ENCODE assay signal across 8 mouse cellular contexts in the genomic region with DNA sequence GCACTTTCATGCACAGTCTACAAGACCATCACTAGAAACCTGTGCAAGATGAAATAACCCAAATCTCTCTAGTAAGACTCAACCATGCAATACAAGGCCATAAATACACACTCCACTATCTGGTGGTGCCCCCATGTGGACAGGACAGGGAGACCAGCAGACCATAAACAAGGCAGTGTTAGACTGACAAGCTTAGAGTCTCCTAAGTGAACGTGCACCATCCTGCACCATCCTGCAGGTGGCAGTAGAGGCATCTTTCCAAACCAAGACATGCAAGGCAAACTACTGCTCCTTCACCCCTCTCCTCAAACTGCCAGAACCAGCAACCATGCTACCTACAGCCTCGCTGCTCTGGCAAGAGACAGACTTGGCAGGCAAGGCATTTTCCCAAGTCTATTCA. TPM values are rescaled to one million over a fixed set of nuclear protein-coding genes. Genes with fewer than 3 reads are reported as not detected.
DNase-seq lines count a peak whose midpoint lies in the region; ATAC-seq lines count a peak whose summit lies in the region.

No protein-coding gene starts in this region.

- no peak overlapping the region for H3K27ac ChIP-seq in hindbrain, embryonic 13.5 days

- DNase-seq in MN1 (ENCODE audit: low spot score) = peak; percentile 95
- DNase-seq in cerebellum, adult 8-10 months = peak; percentile 84
- DNase-seq in layer of hippocampus, postnatal 14 days (ENCODE audit: low spot score in 2 of 2) = peak; percentile 81 to 89
- peak; percentile 84 for DNase-seq in lung, postnatal 25 days (ENCODE audit: low spot score)
- DNase-seq in retina, postnatal 1 day = peak; percentile 92
- peak; percentile 45 to 59 for DNase-seq in urinary bladder, adult 18-20 months (ENCODE audit: low spot score in 2 of 2)

- no peaks in the 10 kb centered on the region for H3K27me3 ChIP-seq in hindbrain, embryonic 13.5 days

- WGBS in hindbrain, embryonic 13.5 days = 22% methylated on average over 2 of the region's 2 CpGs

- no peak overlapping the region for H3K4me3 ChIP-seq in hindbrain, embryonic 13.5 days

- no peak overlapping the region for H3K4me2 ChIP-seq in hindbrain, embryonic 13.5 days

- H3K9ac ChIP-seq in hindbrain, embryonic 13.5 days = no peak overlapping the region

- peak; percentile 94 for ATAC-seq in frontal cortex, adult (ENCODE audit: low TSS enrichment)
- ATAC-seq in hindbrain, embryonic 13.5 days (ENCODE audit: low FRiP score) = 0 out of 2 replicates have a peak, but pooled peaks have one; percentile 68

- no peaks in the 10 kb centered on the region for H3K4me1 ChIP-seq in hindbrain, embryonic 13.5 days (replicated peaks)

- no peaks in the 10 kb centered on the region for H3K9me3 ChIP-seq in hindbrain, embryonic 13.5 days

- peaks cover 80% of the 10 kb centered on the region for H3K36me3 ChIP-seq in hindbrain, embryonic 13.5 days

RNA-seq across cellular contexts. Expression of a gene that starts 24.3 kb away (rescaled TPM):
- polyA plus RNA-seq in hindbrain, embryonic 13.5 days (2015; fragmentation: Nextera tagmentation; extraction: Ambion mirVana) = 25.3 and 25.4 TPM in 2 replicates
- total RNA-seq in layer of hippocampus, postnatal 14 days (2021) = 10 to 100 TPM; 22.2 to 23.8 TPM

RNA-seq across cellular contexts. Expression of a gene that starts 30.2 kb away (rescaled TPM):
- 7.4 and 9.9 TPM in 2 replicates for polyA plus RNA-seq in hindbrain, embryonic 13.5 days (2015; fragmentation: Nextera tagmentation; extraction: Ambion mirVana)
- 1 to 10 TPM; 6.5 to 7.1 TPM for total RNA-seq in layer of hippocampus, postnatal 14 days (2021)

RNA-seq across cellular contexts. Expression of a gene that starts 58.2 kb away (rescaled TPM):
- polyA plus RNA-seq in hindbrain, embryonic 13.5 days (2015; fragmentation: Nextera tagmentation; extraction: Ambion mirVana) = 11.8 and 12.0 TPM in 2 replicates
- total RNA-seq in layer of hippocampus, postnatal 14 days (2021) = 10 to 100 TPM; 18.3 to 19.1 TPM
